Mouse (Mus musculus) gastrocnemius, adult 2 months (tissue): ENCODE data around the gene Adamts15. TPM values are rescaled to one million over a fixed set of nuclear protein-coding genes. Genes with fewer than 3 reads are reported as not detected.
A peak's percentile ranks its signal among the peaks of the same experiment; 100 is the strongest.

Experiments
- DNase-seq: peaks from one replicate; pipeline ENCODE4 v3.0.0; 2022
- H3K27ac ChIP-seq: fragments of 200-600 bp; 2 replicates; pipeline ENCODE4 v1.8.1; 2022; ENCODE audit warnings: mild to moderate bottlenecking
- H3K4me3 ChIP-seq: fragments of 200-600 bp; 2 replicates; pipeline ENCODE4 v1.8.1; 2022; ENCODE audit warnings: mild to moderate bottlenecking, moderate library complexity
- CTCF ChIP-seq: fragments of 200-600 bp; IDR thresholded peaks from 2 replicates; pipeline ENCODE4 v1.8.1; 2022; ENCODE audit warnings: antibody characterized with exemption, mild to moderate bottlenecking, moderate library complexity
- intact Hi-C: fragments of 180-260 bp; cut with DNase I; formaldehyde crosslinking; loops from one replicate; pipeline ENCODE4 v1.15.1; 2025
- long read RNA-seq, 2 experiments: library from polyadenylated mRNA; stranded (forward); transcript quantifications; one replicate each; pipeline ENCODE4 v2.0.0; 2021
- total RNA-seq, 2 experiments: library from RNA; stranded (reverse); gene quantifications; 2 replicates each; pipeline ENCODE4 v1.2.3; 2021

The Adamts15 gene
- total RNA-seq: 1 to 10 TPM; 1.3 to 3.0 TPM
- long read RNA-seq, experiment 1, full-length matches to known transcripts: 2 of 3 reads
- long read RNA-seq, experiment 1, partial matches to known transcripts: 1 of 3 reads
- long read RNA-seq, experiment 1, other reads (novel, unspliced or antisense): 0 of 3 reads
- long read RNA-seq, experiment 2: 0 reads

DNA sequence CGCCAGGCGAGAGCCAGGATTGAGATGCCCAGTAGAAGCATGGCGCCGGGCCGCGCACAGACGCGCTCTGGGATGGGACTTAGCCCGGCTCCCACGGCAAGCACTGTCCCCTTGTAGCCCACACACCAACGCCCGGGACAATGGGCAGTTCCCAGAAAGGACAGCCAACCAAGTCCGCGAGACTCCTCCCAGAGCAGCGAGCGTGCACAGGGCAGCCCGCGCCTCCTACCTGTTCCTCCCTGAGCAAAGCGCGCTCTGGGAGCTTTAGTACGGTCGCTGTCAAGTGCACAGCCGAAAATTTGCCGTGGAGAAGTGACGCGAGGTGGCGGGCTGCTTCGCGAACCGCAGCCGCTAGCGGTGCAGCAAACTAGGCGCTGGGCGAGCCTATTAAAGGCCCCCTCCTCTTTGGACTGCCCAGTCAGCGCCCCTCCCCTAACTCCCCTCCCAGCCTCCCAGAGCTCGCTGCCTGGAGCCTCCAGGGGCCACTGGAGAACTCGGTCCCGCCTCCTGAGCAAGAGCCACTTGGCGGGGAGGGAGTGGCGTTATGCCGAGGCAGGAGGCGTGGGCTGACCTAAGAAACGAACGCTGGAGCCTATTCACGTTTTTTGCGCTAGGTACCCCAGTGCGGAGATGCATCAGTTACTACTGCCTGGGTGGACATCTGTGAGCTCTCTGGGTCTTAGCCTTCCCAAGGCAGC, at the start of gene Adamts15:
TSS of gene Adamts15 (minus strand) at position 256 of the 698 bp plus-strand sequence.
- intact Hi-C loops: loop anchor here (10.0 kb wide), 2 partner anchors 208 to 368 kb away; no protein-coding TSS in a partner anchor
- no peak; the same call in 1 of the 2 replicates for TF ChIP-seq CTCF
- peak within 1 kb of the TSS; percentile 78 for H3K4me3 ChIP-seq
- peak; percentile 86 for DNase-seq
- peak within 1 kb of the TSS; percentile 78 for H3K27ac ChIP-seq

DNA sequence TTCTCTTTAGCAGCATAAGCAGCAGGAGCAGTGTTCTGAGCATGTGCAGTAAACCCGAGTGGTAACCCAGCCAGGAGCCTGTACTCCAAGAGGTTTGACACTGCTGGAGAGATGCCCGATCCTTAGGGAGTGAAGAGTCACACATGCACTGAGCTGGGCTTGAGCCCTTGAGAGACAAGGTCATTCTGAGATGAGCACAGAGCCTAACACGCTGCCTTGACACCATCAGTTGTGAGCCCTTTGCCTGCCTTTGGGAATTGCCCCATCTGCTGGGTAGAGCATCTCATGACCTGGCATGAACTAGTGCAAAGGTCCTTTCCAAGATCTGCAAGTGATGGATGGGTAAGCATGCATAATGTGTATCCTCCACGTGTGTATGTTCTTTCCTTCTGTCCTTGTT, 49.7 kb upstream of the Adamts15 start:
- no peak overlapping the region for H3K4me3 ChIP-seq
- peak; percentile 44 for TF ChIP-seq CTCF
- no peak overlapping the region for H3K27ac ChIP-seq
- DNase-seq: peak; percentile 39
- intact Hi-C loops: no loop called here

DNA sequence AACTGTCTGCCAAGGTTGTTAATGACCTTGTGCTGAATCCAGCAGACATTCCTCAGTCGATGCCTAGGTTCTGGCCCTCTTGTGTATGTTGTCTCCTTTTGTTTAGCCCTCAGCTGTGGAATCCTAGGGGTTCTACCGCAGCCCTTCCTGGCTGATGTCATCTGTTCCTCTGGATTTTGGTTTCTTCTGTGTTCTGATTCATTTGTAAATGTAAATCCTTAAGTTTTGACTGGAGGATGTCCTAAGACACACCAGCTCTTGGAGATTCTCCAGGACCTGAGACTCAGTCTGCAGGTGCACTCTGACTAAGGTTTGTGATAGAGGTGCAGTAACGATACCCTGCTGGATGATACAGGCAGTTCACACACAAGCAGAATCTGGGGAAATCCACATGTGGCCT, 47.7 kb upstream of the Adamts15 start:
- Histone ChIP-seq H3K4me3 (no peak overlapping the region), H3K27ac (no peak overlapping the region)
- no peak for TF ChIP-seq CTCF
- intact Hi-C loops: no loop called here
- no peak for DNase-seq

GRCm38 (mm10) chr9:30968130-30968529, 45.9 kb upstream of the Adamts15 start:
- Histone ChIP-seq H3K27ac (no peak overlapping the region), H3K4me3 (no peak overlapping the region)
- no peak for TF ChIP-seq CTCF
- intact Hi-C loops: no loop called here
- no peak for DNase-seq

DNA sequence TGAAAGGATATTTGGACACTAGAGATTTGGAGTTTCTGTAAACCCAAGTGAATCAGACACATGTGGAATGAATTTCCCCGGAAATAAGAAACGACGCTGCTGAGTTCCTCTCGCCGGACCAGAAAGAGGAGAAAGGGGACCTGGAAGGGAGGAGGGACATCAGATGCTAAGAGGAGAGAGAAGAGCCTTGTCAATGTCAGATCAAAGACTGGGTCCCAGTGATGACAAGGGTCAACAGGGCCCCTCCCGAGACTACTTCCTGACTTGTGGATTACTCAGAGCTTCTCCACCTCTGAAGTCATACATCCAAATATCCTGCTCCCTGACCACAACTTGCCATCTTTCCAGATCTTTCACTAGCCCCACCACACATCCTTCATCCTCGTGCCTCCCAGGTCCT, 44.6 kb upstream of the Adamts15 start:
- DNase-seq: no peak
- TF ChIP-seq CTCF: no peak
- no peak overlapping the region for H3K27ac ChIP-seq
- no peak overlapping the region for H3K4me3 ChIP-seq
- intact Hi-C loops: no loop called here

- TF ChIP-seq CTCF: no peak
- Histone ChIP-seq H3K27ac (peak overlapping the region; percentile 74), H3K4me3 (no peak overlapping the region)
- DNase-seq: peak; percentile 61
- intact Hi-C loops: no loop called here
Observed at GRCm38 (mm10) chr9:30964685-30965084, 42.4 kb upstream of the Adamts15 start.

- Histone ChIP-seq H3K27ac (no peak overlapping the region), H3K4me3 (no peak overlapping the region)
- no peak for TF ChIP-seq CTCF
- intact Hi-C loops: no loop called here
- DNase-seq: no peak
Observed at GRCm38 (mm10) chr9:30963780-30964179, 41.5 kb upstream of the Adamts15 start.

DNA sequence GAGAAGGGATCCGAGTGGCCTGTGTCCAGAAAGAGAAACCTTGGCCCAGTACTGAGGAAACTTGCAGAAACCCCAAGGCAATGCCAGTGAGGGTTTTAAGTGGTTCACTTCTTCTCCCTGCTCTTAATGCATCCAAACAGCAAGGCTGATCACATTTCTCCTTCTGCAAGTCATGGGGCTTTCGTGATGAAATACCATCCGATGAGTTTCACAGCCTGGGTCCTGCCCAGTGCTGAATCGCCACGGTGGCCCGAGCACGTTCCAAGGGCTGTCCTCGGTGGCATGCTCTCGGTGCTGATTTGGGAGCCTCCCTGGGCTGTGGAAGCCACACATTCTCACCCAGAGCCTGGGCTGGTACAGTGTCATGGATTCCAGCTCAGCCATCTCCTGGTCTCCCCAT, 33.0 kb upstream of the Adamts15 start:
- Histone ChIP-seq H3K27ac (peak overlapping the region; percentile 81), H3K4me3 (no peak overlapping the region)
- no peak for TF ChIP-seq CTCF
- intact Hi-C loops: loop anchor here (5.0 kb wide), 1 partner anchor 42 kb away; no protein-coding TSS in a partner anchor
- peak; percentile 80 for DNase-seq

DNA sequence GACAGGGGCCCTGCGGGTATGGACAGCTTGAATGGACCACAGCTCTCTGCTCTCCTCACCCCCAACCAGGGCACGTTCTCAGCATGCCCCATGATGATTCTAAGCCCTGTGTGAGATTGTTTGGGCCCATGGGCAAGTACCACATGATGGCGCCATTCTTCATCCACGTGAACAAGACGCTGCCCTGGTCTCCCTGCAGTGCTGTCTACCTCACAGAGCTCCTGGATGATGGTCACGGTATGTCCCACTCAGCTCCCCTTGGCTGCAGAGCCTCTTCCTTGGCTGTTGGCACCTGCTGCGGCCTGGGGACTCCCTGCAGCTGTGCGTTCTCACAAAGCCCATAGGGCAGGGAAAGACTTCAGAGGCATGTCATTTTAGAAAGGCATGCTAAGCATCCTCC, 31.0 kb upstream of the Adamts15 start:
- intact Hi-C loops: no loop called here
- H3K4me3 ChIP-seq: no peak overlapping the region
- no peak overlapping the region for H3K27ac ChIP-seq
- TF ChIP-seq CTCF: peak; percentile 33; the same call in 1 of the 2 replicates
- DNase-seq: no peak

DNA sequence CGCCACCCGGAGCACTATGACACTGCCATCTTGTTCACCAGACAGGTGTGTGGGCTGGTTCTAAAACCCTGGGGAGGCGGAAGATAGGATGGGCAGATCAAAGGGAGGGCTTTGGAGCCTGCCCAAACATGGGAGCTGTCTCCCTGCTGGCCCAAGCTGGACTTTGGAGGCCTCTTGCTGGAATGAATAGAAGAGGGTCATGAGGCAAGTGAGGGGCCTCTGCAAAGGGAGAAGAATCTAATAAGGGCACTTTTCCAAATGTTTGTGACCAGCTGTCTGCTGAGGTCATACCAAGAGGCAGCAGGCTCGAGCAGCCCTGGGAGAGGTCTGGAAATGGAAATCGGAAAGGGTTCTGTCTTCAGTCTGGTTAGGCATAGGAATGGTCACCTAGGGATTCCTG, 29.2 kb upstream of the Adamts15 start:
- intact Hi-C loops: no loop called here
- no peak overlapping the region for H3K4me3 ChIP-seq
- no peak for TF ChIP-seq CTCF
- no peak overlapping the region for H3K27ac ChIP-seq
- no peak for DNase-seq

GRCm38 (mm10) chr9:30950592-30950991, 28.3 kb upstream of the Adamts15 start:
- no peak for TF ChIP-seq CTCF
- Histone ChIP-seq H3K27ac (no peak overlapping the region), H3K4me3 (no peak overlapping the region)
- intact Hi-C loops: no loop called here
- no peak for DNase-seq

DNA sequence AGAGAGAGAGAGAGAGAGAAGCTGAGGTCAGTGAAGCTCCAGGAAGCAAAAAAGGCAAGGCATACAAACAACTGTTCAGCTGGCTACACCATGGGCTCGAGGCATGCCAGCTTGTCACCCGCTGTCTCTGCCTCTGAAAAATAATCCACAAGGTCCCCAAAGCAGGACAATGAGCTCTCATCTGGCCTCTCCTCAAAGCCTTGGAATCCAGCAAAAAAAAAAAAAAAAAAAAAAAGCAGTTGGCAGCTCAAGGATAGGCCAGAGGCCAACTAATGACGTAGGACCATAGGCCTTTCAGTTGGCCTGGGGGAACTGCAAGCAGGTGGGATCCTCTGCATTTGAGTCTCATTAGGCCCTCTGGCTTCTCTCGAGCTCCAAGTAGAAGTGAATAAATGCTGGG, 27.7 kb upstream of the Adamts15 start:
- no peak for TF ChIP-seq CTCF
- intact Hi-C loops: no loop called here
- no peak overlapping the region for H3K4me3 ChIP-seq
- DNase-seq: no peak
- H3K27ac ChIP-seq: no peak overlapping the region

DNA sequence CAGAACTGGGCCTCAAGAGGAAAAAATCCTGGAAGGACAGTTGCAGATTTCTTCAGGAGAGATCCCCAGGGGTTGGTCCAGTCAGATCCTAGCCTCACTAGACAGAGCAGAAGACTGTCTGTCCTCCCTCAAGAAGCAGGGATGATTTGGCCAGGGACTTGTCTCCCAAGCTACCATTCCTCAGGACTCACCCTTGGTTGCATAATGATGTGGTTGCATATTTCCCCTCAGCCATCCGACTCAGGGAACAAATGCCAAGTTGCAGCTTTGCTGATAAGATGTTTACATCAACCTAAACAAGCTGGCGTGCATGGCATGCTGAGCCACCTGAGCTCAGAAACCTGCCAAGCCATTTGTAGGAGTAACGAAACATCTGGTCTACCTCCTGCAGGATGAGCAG, 27.2 kb upstream of the Adamts15 start:
- Histone ChIP-seq H3K27ac (no peak overlapping the region), H3K4me3 (no peak overlapping the region)
- intact Hi-C loops: no loop called here
- no peak for TF ChIP-seq CTCF
- no peak for DNase-seq

DNA sequence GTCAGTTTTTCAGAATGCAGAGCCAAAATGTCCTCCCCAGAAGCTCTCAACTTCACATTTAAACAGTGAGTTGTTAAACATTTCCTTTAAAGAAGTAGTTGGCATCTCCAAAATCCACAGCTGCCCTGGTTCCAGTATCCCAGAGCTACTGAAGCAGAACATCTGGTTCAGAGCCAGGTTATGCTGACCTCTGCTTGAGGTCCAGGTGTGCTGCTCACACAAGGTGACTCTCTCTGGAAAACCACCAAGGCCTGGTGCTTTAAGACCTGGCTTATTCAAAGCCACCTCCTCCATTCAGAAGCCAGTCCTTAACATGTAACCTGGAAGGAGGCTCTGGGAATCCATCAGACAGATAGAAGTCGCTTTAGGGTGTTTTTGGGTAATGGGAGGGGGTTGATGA, 23.0 kb upstream of the Adamts15 start:
- no peak for TF ChIP-seq CTCF
- no peak overlapping the region for H3K27ac ChIP-seq
- intact Hi-C loops: loop anchor here (2.0 kb wide), 1 partner anchor 138 kb away; no protein-coding TSS in a partner anchor
- no peak for DNase-seq
- H3K4me3 ChIP-seq: no peak overlapping the region
